Mouse (Mus musculus): ENCODE measurements around the gene Epha1.
A peak's percentile ranks its signal among the peaks of the same experiment; 100 is the strongest.

The Epha1 gene

GRCm38 (mm10) chr6:42353180-42353579, 19.9 kb downstream of the Epha1 start:
- DNase-seq (ENCODE audit: low spot score), result no peak

GRCm38 (mm10) chr6:42352486-42352846, 20.6 kb downstream of the Epha1 start:
- DNase-seq (ENCODE audit: low spot score), result no peak

GRCm38 (mm10) chr6:42351776-42352485, 21.1 kb downstream of the Epha1 start:
- no peak for DNase-seq (ENCODE audit: low spot score)

GRCm38 (mm10) chr6:42350968-42351775, 21.9 kb downstream of the Epha1 start:
- DNase-seq (ENCODE audit: low spot score), result no peak

GRCm38 (mm10) chr6:42350021-42350967, 22.8 kb downstream of the Epha1 start:
- DNase-seq (ENCODE audit: low spot score), result peak; percentile 82

- peak; percentile 91 for DNase-seq (ENCODE audit: low spot score)
These were observed 23.5 kb downstream of the Epha1 start, which contains the start of gene Zyx for GRCm38 (mm10) chr6:42349426-42350020. Gene Zyx (plus strand): TSS chr6:42349630.

GRCm38 (mm10) chr6:42349006-42349425, 24.1 kb downstream of the Epha1 start:
- DNase-seq (ENCODE audit: low spot score), result peak; percentile 80

GRCm38 (mm10) chr6:42348281-42349005, 24.6 kb downstream of the Epha1 start:
- no peak for DNase-seq (ENCODE audit: low spot score)

- no peak for DNase-seq (ENCODE audit: low spot score)
These were observed 28.8 kb downstream of the Epha1 start for GRCm38 (mm10) chr6:42344255-42344654.

GRCm38 (mm10) chr6:42343361-42344120, 29.5 kb downstream of the Epha1 start:
- DNase-seq (ENCODE audit: low spot score), result no peak

GRCm38 (mm10) chr6:42342171-42342570, 30.9 kb downstream of the Epha1 start:
- no peak for DNase-seq (ENCODE audit: low spot score)

- DNase-seq (ENCODE audit: low spot score), result no peak
These were observed 33.1 kb downstream of the Epha1 start for GRCm38 (mm10) chr6:42339981-42340380.

GRCm38 (mm10) chr6:42339189-42339588, 33.9 kb downstream of the Epha1 start:
- no peak for DNase-seq (ENCODE audit: low spot score)

GRCm38 (mm10) chr6:42330946-42331345, 42.1 kb downstream of the Epha1 start:
- DNase-seq (ENCODE audit: low spot score), result no peak

- DNase-seq (ENCODE audit: low spot score), result no peak
These were observed 42.9 kb downstream of the Epha1 start for GRCm38 (mm10) chr6:42330216-42330615.

- no peak for DNase-seq (ENCODE audit: low spot score)
These were observed 44.3 kb downstream of the Epha1 start for GRCm38 (mm10) chr6:42328757-42329156.

- no peak for DNase-seq (ENCODE audit: low spot score)
These were observed 46.6 kb downstream of the Epha1 start for GRCm38 (mm10) chr6:42326509-42326908.

- peak; percentile 72 for DNase-seq (ENCODE audit: low spot score)
These were observed 47.8 kb downstream of the Epha1 start for GRCm38 (mm10) chr6:42325268-42325609.

- peak; percentile 44 for DNase-seq (ENCODE audit: low spot score)
These were observed 48.4 kb downstream of the Epha1 start, which contains the start of gene Fam131b for GRCm38 (mm10) chr6:42324482-42325267. Gene Fam131b (minus strand): TSS chr6:42324643.

Data from ovary, postnatal 36 days (tissue).